Mouse (Mus musculus) heart, adult 2 months (tissue): ENCODE data around the gene Twsg1. TPM values are rescaled to one million over a fixed set of nuclear protein-coding genes. Genes with fewer than 3 reads are reported as not detected.

Source experiments
- DNase-seq, 2 experiments: peaks; one replicate each; pipeline ENCODE4 v3.0.0; 2021
- H3K27ac ChIP-seq: fragments of 200-600 bp; 2 replicates; pipeline ENCODE4 v1.8.1; 2022
- H3K27me3 ChIP-seq: fragments of 200-500 bp; 2 replicates; pipeline ENCODE4 v1.6.1; 2012; ENCODE audit warnings: mild to moderate bottlenecking, low read length, inconsistent platforms, mixed read lengths; ENCODE audit not compliant: control insufficient read depth, insufficient read depth
- H3K36me3 ChIP-seq: fragments of 200-500 bp; 2 replicates; pipeline ENCODE4 v1.6.1; 2012; ENCODE audit warnings: low read length, inconsistent platforms; ENCODE audit not compliant: control insufficient read depth, insufficient read depth
- H3K4me1 ChIP-seq: fragments of 200-500 bp; 2 replicates; pipeline ENCODE4 v1.6.1; 2011; ENCODE audit warnings: low read length; ENCODE audit not compliant: control insufficient read depth, insufficient read depth
- H3K4me3 ChIP-seq: fragments of 200-600 bp; 2 replicates; pipeline ENCODE4 v1.8.1; 2022
- H3K79me2 ChIP-seq: fragments of 200-500 bp; replicated peaks from 2 replicates; pipeline ENCODE4 v1.6.1; 2012; ENCODE audit warnings: mild to moderate bottlenecking, inconsistent platforms, low read length, moderate library complexity, mixed read lengths; ENCODE audit not compliant: control insufficient read depth, insufficient read depth
- H3K9ac ChIP-seq: fragments of 200-500 bp; 2 replicates; pipeline ENCODE4 v1.6.1; 2012; ENCODE audit warnings: low read depth, mild to moderate bottlenecking, control low read depth, inconsistent platforms, low read length, mixed read lengths
- CTCF ChIP-seq: fragments of 200-600 bp; IDR thresholded peaks from 2 replicates; pipeline ENCODE4 v1.8.1; 2022; ENCODE audit warnings: antibody characterized with exemption, mild to moderate bottlenecking, moderate library complexity
- EP300 ChIP-seq: fragments of 200-500 bp; IDR thresholded peaks from 2 replicates; pipeline ENCODE4 v1.6.1; 2011; ENCODE audit warnings: low read depth, low read length, control low read depth; ENCODE audit not compliant: insufficient read depth
- POLR2A ChIP-seq: fragments of 200-500 bp; IDR thresholded peaks from 2 replicates; pipeline ENCODE4 v1.6.1; 2011; ENCODE audit warnings: mild to moderate bottlenecking, low read depth, low read length, control low read depth; ENCODE audit not compliant: insufficient read depth
- WGBS: fragments of 180-500 bp; shearing (Covaris S2); methylation state at CpG from one replicate; pipeline ENCODE4 v1.1.7; 2018; 5-methylcytosine and 5-hydroxymethylcytosine counted together
- intact Hi-C: fragments of 180-260 bp; cut with DNase I; formaldehyde crosslinking; loops from one replicate; pipeline ENCODE4 v1.15.1; 2025
- polyA plus RNA-seq: library from polyadenylated mRNA; depleted of rRNA; stranded (reverse); fragments of >200 nt; gene quantifications from 2 replicates; pipeline ENCODE4 v1.2.3, GENCODE M21; 2012
- total RNA-seq, 2 experiments: library from RNA; stranded (reverse); gene quantifications; 2 replicates each; pipeline ENCODE4 v1.2.3; 2021

Twsg1 gene
- total and polyA plus RNA-seq, 3 experiments, result 41.7 to 79.0 (median 76.1) TPM

GRCm38 (mm10) chr17:65931525-65931924 is 19.5 kb downstream of the Twsg1 start:
- TF ChIP-seq POLR2A, result no peak
- TF ChIP-seq EP300, result no peak
- TF ChIP-seq CTCF, result no peak
- H3K9ac ChIP-seq, result no peak overlapping the region; the same call in 1 of the 2 replicates
- no peak overlapping the region for H3K4me3 ChIP-seq
- peaks cover 7% of the 10 kb centered on the region for H3K4me1 ChIP-seq
- H3K79me2 ChIP-seq, result no peaks in the 10 kb centered on the region
- DNase-seq, result no peak
- H3K27ac ChIP-seq, result peak overlapping the region; percentile 3; the same call in 1 of the 2 replicates
- H3K36me3 ChIP-seq, result peaks cover 3% of the 10 kb centered on the region
- intact Hi-C loops, result no loop called here
- WGBS, result 52% methylated on average over 6 of the region's 6 CpGs
- no peaks in the 10 kb centered on the region for H3K27me3 ChIP-seq

GRCm38 (mm10) chr17:65930960-65931359 is 20.1 kb downstream of the Twsg1 start:
- Histone ChIP-seq H3K36me3 (peaks cover 3% of the 10 kb centered on the region), H3K27me3 (no peaks in the 10 kb centered on the region), H3K4me3 (no peak overlapping the region), H3K27ac (peak overlapping the region; percentile 3; the same call in 1 of the 2 replicates), H3K9ac (no peak overlapping the region), H3K4me1 (peaks cover 7% of the 10 kb centered on the region), H3K79me2 (no peaks in the 10 kb centered on the region)
- DNase-seq, result peak in 1 of 2 experiments; percentile 60
- WGBS, result 43% methylated on average over 6 of the region's 6 CpGs
- intact Hi-C loops, result no loop called here
- peak; percentile 71; the same call in 1 of the 2 replicates for TF ChIP-seq EP300
- peak; percentile 42; the same call in 1 of the 2 replicates for TF ChIP-seq POLR2A
- TF ChIP-seq CTCF, result no peak

DNA sequence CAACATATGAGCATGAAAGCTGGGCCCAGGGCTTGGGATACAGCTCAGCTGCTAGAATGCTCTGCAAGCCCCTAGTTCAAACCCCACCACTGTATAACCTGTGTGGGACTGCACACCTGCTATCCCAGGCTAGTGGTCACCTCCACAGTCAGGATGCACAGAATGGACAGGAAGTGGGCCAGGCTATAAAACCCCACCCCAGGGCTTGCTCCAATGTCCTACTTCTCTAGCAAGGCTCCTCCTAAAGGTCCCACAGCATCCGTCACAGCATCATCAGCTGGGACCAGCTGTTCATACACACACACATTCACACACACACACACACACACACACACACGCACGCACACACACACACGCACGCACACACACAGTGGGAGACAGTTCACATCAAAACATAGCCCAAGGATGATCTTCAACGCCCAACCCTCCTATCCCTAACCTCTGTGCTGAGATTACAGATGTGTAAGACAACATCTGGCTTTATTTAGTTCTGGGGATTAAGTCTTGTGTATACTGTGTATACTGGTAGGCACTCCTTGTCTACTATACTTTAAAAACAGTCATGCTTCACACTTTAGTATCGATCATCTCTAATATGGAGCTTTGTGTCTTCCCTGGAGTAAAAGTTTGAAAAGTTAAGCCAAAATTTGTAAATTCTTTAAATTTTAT is 20.7 kb downstream of the Twsg1 start:
- peaks cover 7% of the 10 kb centered on the region for H3K4me1 ChIP-seq
- no peaks in the 10 kb centered on the region for H3K27me3 ChIP-seq
- no peak overlapping the region for H3K27ac ChIP-seq
- H3K4me3 ChIP-seq, result no peak overlapping the region
- no peak for TF ChIP-seq POLR2A
- no peak for TF ChIP-seq EP300
- TF ChIP-seq CTCF, result no peak
- H3K79me2 ChIP-seq, result no peaks in the 10 kb centered on the region
- no peak for DNase-seq
- H3K36me3 ChIP-seq, result peaks cover 3% of the 10 kb centered on the region
- intact Hi-C loops, result no loop called here
- no peak overlapping the region for H3K9ac ChIP-seq
- WGBS, result 84% methylated on average over 7 of the region's 7 CpGs

GRCm38 (mm10) chr17:65929319-65929978 is 21.6 kb downstream of the Twsg1 start:
- H3K9ac ChIP-seq, result no peak overlapping the region
- no peaks in the 10 kb centered on the region for H3K27me3 ChIP-seq
- peaks cover 3% of the 10 kb centered on the region for H3K36me3 ChIP-seq
- no peak for DNase-seq
- no peaks in the 10 kb centered on the region for H3K79me2 ChIP-seq
- TF ChIP-seq POLR2A (no peak), CTCF (no peak), EP300 (no peak)
- WGBS, result 86% methylated on average over 22 of the region's 22 CpGs
- H3K4me1 ChIP-seq, result peaks cover 7% of the 10 kb centered on the region
- no peak overlapping the region for H3K4me3 ChIP-seq
- intact Hi-C loops, result no loop called here
- H3K27ac ChIP-seq, result no peak overlapping the region

DNA sequence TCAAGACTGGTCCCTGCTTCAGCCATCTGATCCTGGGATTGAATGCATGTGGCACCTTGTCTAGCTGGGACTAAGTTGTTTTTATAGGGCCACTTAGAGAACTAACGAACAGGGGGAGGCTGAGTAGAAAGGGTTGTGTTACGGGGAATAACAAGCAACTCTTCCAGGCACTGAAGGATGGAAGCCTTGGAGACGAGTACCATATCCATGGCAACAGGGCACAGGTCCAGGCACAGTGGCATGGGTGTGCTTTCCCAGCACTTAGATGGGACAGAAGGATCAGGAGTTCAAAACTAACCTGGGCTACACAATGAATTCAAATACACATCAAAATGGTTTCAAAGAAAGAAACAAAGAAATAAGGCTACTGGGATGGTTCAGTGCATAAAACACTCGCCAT is 23.9 kb downstream of the Twsg1 start:
- intact Hi-C loops, result no loop called here
- no peak overlapping the region for H3K9ac ChIP-seq
- 88% methylated on average over 4 of the region's 4 CpGs for WGBS
- DNase-seq, result no peak
- no peaks in the 10 kb centered on the region for H3K79me2 ChIP-seq
- peaks cover 3% of the 10 kb centered on the region for H3K36me3 ChIP-seq
- no peaks in the 10 kb centered on the region for H3K27me3 ChIP-seq
- H3K4me1 ChIP-seq, result peaks cover 7% of the 10 kb centered on the region
- H3K27ac ChIP-seq, result no peak overlapping the region
- TF ChIP-seq EP300 (no peak), CTCF (no peak), POLR2A (no peak)
- H3K4me3 ChIP-seq, result no peak overlapping the region

GRCm38 (mm10) chr17:65924218-65924617 is 26.8 kb downstream of the Twsg1 start:
- intact Hi-C loops, result no loop called here
- WGBS, result 51% methylated on average over 5 of the region's 5 CpGs

More at GRCm38 (mm10) chr17:65924218-65924617, 26.8 kb downstream of the Twsg1 start:
- Histone ChIP-seq H3K79me2 (no peaks in the 10 kb centered on the region), H3K4me1 (no peaks in the 10 kb centered on the region), H3K36me3 (no peaks in the 10 kb centered on the region), H3K27me3 (no peaks in the 10 kb centered on the region), H3K4me3 (no peak overlapping the region), H3K27ac (no peak overlapping the region), H3K9ac (no peak overlapping the region)
- no peak for DNase-seq
- TF ChIP-seq EP300, result no peak
- no peak for TF ChIP-seq CTCF
